Mouse (Mus musculus): Measurements from ENCODE around the gene Csnk2b.
"Not testable (repeated sequence)": the region's sequence is repeated elsewhere in the genome, so short reads cannot be mapped to it uniquely, and the experiment has no call there.

The Csnk2b gene

GRCm38 (mm10) chr17:35152121-35152520 lies 30.3 kb upstream of the Csnk2b start:
- DNase-seq, result no peak

- no peak for DNase-seq
Observed at GRCm38 (mm10) chr17:35147922-35148639, 26.2 kb upstream of the Csnk2b start.

- DNase-seq, result no peak
Observed at GRCm38 (mm10) chr17:35147348-35147747, 25.5 kb upstream of the Csnk2b start.

GRCm38 (mm10) chr17:35146139-35146538 lies 24.3 kb upstream of the Csnk2b start:
- no peak for DNase-seq

GRCm38 (mm10) chr17:35141971-35142370 lies 20.1 kb upstream of the Csnk2b start:
- DNase-seq, result no peak

- DNase-seq, result no peak
Observed at GRCm38 (mm10) chr17:35140490-35140996, 18.7 kb upstream of the Csnk2b start.

GRCm38 (mm10) chr17:35139269-35139668 lies 17.4 kb upstream of the Csnk2b start:
- no peak for DNase-seq

- no peak for DNase-seq
Observed at GRCm38 (mm10) chr17:35135591-35136320, 13.9 kb upstream of the Csnk2b start.

- peak; percentile 84 to 90 for DNase-seq
Observed at GRCm38 (mm10) chr17:35134801-35135590, 13.1 kb upstream of the Csnk2b start, which contains the start of gene Bag6. Gene Bag6, plus strand, starts transcription at chr17:35135178.

GRCm38 (mm10) chr17:35133517-35133916 lies 11.7 kb upstream of the Csnk2b start:
- DNase-seq, result no peak

- DNase-seq, result no peak
Observed at GRCm38 (mm10) chr17:35132174-35132560, 10.3 kb upstream of the Csnk2b start.

- no peak for DNase-seq
Observed at GRCm38 (mm10) chr17:35131500-35132173, 9.8 kb upstream of the Csnk2b start, which contains the start of gene Apom. Gene Apom, minus strand, starts transcription at chr17:35132050.

- no peak for DNase-seq
Observed at GRCm38 (mm10) chr17:35131038-35131437, 9.2 kb upstream of the Csnk2b start.

GRCm38 (mm10) chr17:35128996-35129395 lies 7.1 kb upstream of the Csnk2b start:
- no peak for DNase-seq

GRCm38 (mm10) chr17:35127017-35127416 lies 5.2 kb upstream of the Csnk2b start:
- no peak for DNase-seq

- peak; percentile 77 to 81 for DNase-seq
Observed at GRCm38 (mm10) chr17:35126206-35126611, 4.4 kb upstream of the Csnk2b start, which contains the start of gene D17H6S53E. Gene D17H6S53E, plus strand, starts transcription at chr17:35126373.

- DNase-seq, result no peak
Observed at GRCm38 (mm10) chr17:35125578-35125977, 3.7 kb upstream of the Csnk2b start.

- DNase-seq, result no peak
Observed at GRCm38 (mm10) chr17:35125081-35125480, 3.2 kb upstream of the Csnk2b start.

GRCm38 (mm10) chr17:35124261-35124896 lies 2.5 kb upstream of the Csnk2b start:
- not testable (repeated sequence) for DNase-seq

GRCm38 (mm10) chr17:35123287-35123686 lies 1.4 kb upstream of the Csnk2b start:
- not testable (repeated sequence) for DNase-seq

GRCm38 (mm10) chr17:35121143-35121799 lies 582 bp downstream of the Csnk2b start, which contains the start of gene Gpank1:
Gene Gpank1, plus strand, starts transcription at chr17:35121455.
- DNase-seq, result peak; percentile 97 to 98

All from thymus, adult 18-20 months (tissue).